ENCODE assay signal across 23 mouse cellular contexts in genomic region chr1:137802119-137802518, GRCm38 (mm10).
DNase-seq lines count a peak whose midpoint lies in the region; ATAC-seq and TF ChIP-seq lines count a peak whose summit lies in the region.
"Had no signal": no experiment of that assay in that cellular context is flagged by ENCODE, and none has a peak within 500 bp of the region (broad histone marks: within the 10 kb centered on the region; RNA-seq: fewer than 3 reads in every experiment).

No protein-coding gene starts in this region.

- no peaks in the 10 kb centered on the region for H3K9me3 ChIP-seq in heart, embryonic 12.5 days (replicated peaks)
- H3K9me3 ChIP-seq in heart, embryonic 16.5 days (replicated peaks; ENCODE audit: control insufficient read depth, low read length), result no peaks in the 10 kb centered on the region
- H3K9me3 ChIP-seq in lung, postnatal 0 days (ENCODE audit: low read length), result no peaks in the 10 kb centered on the region
- H3K9me3 ChIP-seq: embryonic facial prominence, embryonic 10.5 days; forebrain, embryonic 10.5 days; hindbrain, embryonic 15.5 days had no signal

- TF ChIP-seq POLR2A in embryonic fibroblast, embryonic 13.5 days (IDR thresholded peaks at IDR 0.05; ENCODE audit: low read depth, low read length), result no peak

- no peak for DNase-seq in heart, adult 18-20 months
- no peak for DNase-seq in heart, postnatal 14 days
- peak; percentile 12 for DNase-seq in lung, postnatal 0 days (ENCODE audit: low spot score)
- no peak for DNase-seq in lung, postnatal 25 days (ENCODE audit: low spot score)
- no peak for DNase-seq in adrenal gland, adult 8-10 months
- DNase-seq: adrenal gland, postnatal 14 days; B cell, adult 2 months; cerebellum, adult 11-12 months; cerebellum, adult 9-10 months; cerebellum, postnatal 25 days; gastrocnemius, postnatal 36 days; kidney, adult 2 months had no signal

- 0 out of 2 replicates have a peak overlapping the region, but pooled peaks have one; percentile 66 for H3K27ac ChIP-seq in heart, embryonic 12.5 days (ENCODE audit: poor library complexity, severe bottlenecking)
- peak overlapping the region; percentile 61; the same call in 1 of the 2 replicates for H3K27ac ChIP-seq in heart, embryonic 16.5 days (ENCODE audit: low read length)
- no peak overlapping the region for H3K27ac ChIP-seq in lung, postnatal 0 days (ENCODE audit: low read length)
- H3K27ac ChIP-seq in embryonic fibroblast, embryonic 13.5 days (ENCODE audit: insufficient read depth, low read length), result peak overlapping the region; percentile 24; the same call in 1 of the 2 replicates
- H3K27ac ChIP-seq: embryonic facial prominence, embryonic 10.5 days; forebrain, embryonic 10.5 days; hindbrain, embryonic 15.5 days had no signal

- H3K4me2 ChIP-seq in heart, embryonic 12.5 days, result no peak overlapping the region
- H3K4me2 ChIP-seq in heart, embryonic 16.5 days (ENCODE audit: low read depth, low read length), result no peak overlapping the region
- H3K4me2 ChIP-seq in lung, postnatal 0 days (replicated peaks; ENCODE audit: low read depth, low read length), result no peak overlapping the region
- H3K4me2 ChIP-seq: hindbrain, embryonic 15.5 days had no signal

- H3K9ac ChIP-seq in heart, embryonic 12.5 days, result no peak overlapping the region
- H3K9ac ChIP-seq in heart, embryonic 16.5 days (ENCODE audit: low read length), result no peak overlapping the region
- H3K9ac ChIP-seq in lung, postnatal 0 days (replicated peaks; ENCODE audit: low read depth), result no peak overlapping the region
- H3K9ac ChIP-seq: hindbrain, embryonic 15.5 days had no signal

- ATAC-seq in heart, embryonic 12.5 days (ENCODE audit: insufficient number of reproducible peaks, low FRiP score), result 0 out of 2 replicates have a peak, but pooled peaks have one; percentile 67
- peak; percentile 80; the same call in 1 of the 2 replicates for ATAC-seq in heart, embryonic 16.5 days (replicated peaks; ENCODE audit: extremely low read depth, insufficient read depth, low FRiP score)
- ATAC-seq in lung, postnatal 0 days, result no peak
- ATAC-seq: CD4-positive, CD25-positive, alpha-beta regulatory T cell, adult 4 months; forebrain, embryonic 14.5 days; intestine, embryonic 16.5 days had no signal

- peaks cover 12% of the 10 kb centered on the region; the same call in 1 of the 2 replicates for H3K4me1 ChIP-seq in heart, embryonic 12.5 days (replicated peaks)
- H3K4me1 ChIP-seq in heart, embryonic 16.5 days (ENCODE audit: control insufficient read depth, insufficient read depth, low read length), result peaks cover 3% of the 10 kb centered on the region
- H3K4me1 ChIP-seq in lung, postnatal 0 days (ENCODE audit: insufficient read depth, low read depth, low read length), result no peaks in the 10 kb centered on the region
- peaks cover 3% of the 10 kb centered on the region; the same call in 1 of the 2 replicates for H3K4me1 ChIP-seq in embryonic fibroblast, embryonic 13.5 days (ENCODE audit: control insufficient read depth, insufficient read depth, low read length)
- H3K4me1 ChIP-seq: embryonic facial prominence, embryonic 10.5 days; forebrain, embryonic 10.5 days; hindbrain, embryonic 15.5 days had no signal

- intact Hi-C loops in heart, postnatal 14 days (cut with DNase I), result no loop called here

- no peak for TF ChIP-seq CTCF in lung, postnatal 0 days (IDR thresholded peaks at IDR 0.05)
- no peak for TF ChIP-seq CTCF in embryonic fibroblast, embryonic 13.5 days (IDR thresholded peaks at IDR 0.05; ENCODE audit: borderline replicate concordance, insufficient read depth, low read length)

- no peaks in the 10 kb centered on the region for H3K36me3 ChIP-seq in heart, embryonic 12.5 days
- no peaks in the 10 kb centered on the region for H3K36me3 ChIP-seq in heart, embryonic 16.5 days (ENCODE audit: control insufficient read depth, insufficient read depth)
- no peaks in the 10 kb centered on the region for H3K36me3 ChIP-seq in lung, postnatal 0 days (ENCODE audit: insufficient read depth, low read length)
- H3K36me3 ChIP-seq: embryonic facial prominence, embryonic 10.5 days; forebrain, embryonic 10.5 days; G1E; hindbrain, embryonic 15.5 days had no signal

- H3K4me3 ChIP-seq in heart, embryonic 12.5 days, result no peak overlapping the region
- H3K4me3 ChIP-seq in heart, embryonic 16.5 days (ENCODE audit: low read length), result no peak overlapping the region
- H3K4me3 ChIP-seq in lung, postnatal 0 days (ENCODE audit: low read depth, low read length), result no peak overlapping the region
- H3K4me3 ChIP-seq in embryonic fibroblast, embryonic 13.5 days (ENCODE audit: insufficient read depth, low read length), result no peak overlapping the region
- H3K4me3 ChIP-seq: embryonic facial prominence, embryonic 10.5 days; erythroblast, embryonic 14.5 days; forebrain, embryonic 10.5 days; hindbrain, embryonic 15.5 days had no signal

- H3K27me3 ChIP-seq in heart, embryonic 12.5 days (replicated peaks), result no peaks in the 10 kb centered on the region
- no peaks in the 10 kb centered on the region for H3K27me3 ChIP-seq in heart, embryonic 16.5 days (ENCODE audit: control insufficient read depth, insufficient read depth, low read length)
- no peaks in the 10 kb centered on the region for H3K27me3 ChIP-seq in lung, postnatal 0 days (replicated peaks; ENCODE audit: insufficient read depth, low read length)
- H3K27me3 ChIP-seq: hindbrain, embryonic 15.5 days had no signal

- 30% methylated on average over 4 of the region's 4 CpGs for WGBS in heart, embryonic 12.5 days
- 27% methylated on average over 4 of the region's 4 CpGs for WGBS in heart, embryonic 16.5 days
- 42% methylated on average over 4 of the region's 4 CpGs for WGBS in lung, postnatal 0 days

- TF ChIP-seq EP300 in lung, postnatal 0 days (IDR thresholded peaks at IDR 0.05), result no peak
